Mouse (Mus musculus) midbrain, embryonic 14.5 days (tissue): ENCODE measurements at regions not wholly inside any gene's neighbourhood (a gene's known extent, or its start where the extent isn't known, plus 50 kb on each side); places are given as distances from the start of the nearest gene placed in this dataset.
A peak's percentile ranks its signal among the peaks of the same experiment; 100 is the strongest.

Source experiments
- ATAC-seq: fragments of 200-750 bp; cut with Nextera tagmentation; 2 replicates; pipeline ENCODE4 v1.8.0; 2017; ENCODE audit warnings: moderate number of reproducible peaks, moderate library complexity; ENCODE audit not compliant: low FRiP score, low TSS enrichment
- DNase-seq: peaks from one replicate; pipeline ENCODE4 v3.0.0-alpha.2; 2015
- H3K27ac ChIP-seq: fragments of 300-500 bp; sonication (generic); replicated peaks from 2 replicates; pipeline ENCODE4 v1.5.1; 2014; ENCODE audit warnings: mild to moderate bottlenecking, low read depth, low read length, moderate library complexity
- H3K27me3 ChIP-seq: fragments of 300-500 bp; sonication (generic); 2 replicates; pipeline ENCODE4 v1.6.1; 2014; ENCODE audit warnings: low read length, control low read depth, mixed read lengths; ENCODE audit not compliant: control insufficient read depth, insufficient read depth
- H3K36me3 ChIP-seq: fragments of 300-500 bp; sonication (generic); 2 replicates; pipeline ENCODE4 v1.6.1; 2014; ENCODE audit warnings: low read length, control low read depth; ENCODE audit not compliant: control insufficient read depth, insufficient read depth
- H3K4me1 ChIP-seq: fragments of 300-500 bp; sonication (generic); 2 replicates; pipeline ENCODE4 v1.6.1; 2014; ENCODE audit warnings: mild to moderate bottlenecking, antibody characterized with exemption, low read length, control low read depth; ENCODE audit not compliant: control insufficient read depth, insufficient read depth
- H3K4me2 ChIP-seq: fragments of 300-500 bp; sonication (generic); 2 replicates; pipeline ENCODE4 v1.6.1; 2014; ENCODE audit warnings: mild to moderate bottlenecking, low read length, moderate library complexity
- H3K4me3 ChIP-seq: fragments of 300-500 bp; sonication (generic); replicated peaks from 2 replicates; pipeline ENCODE4 v1.5.1; 2014; ENCODE audit warnings: low read depth, low read length
- H3K9ac ChIP-seq: fragments of 300-500 bp; sonication (generic); replicated peaks from 2 replicates; pipeline ENCODE4 v1.6.1; 2014; ENCODE audit warnings: mild to moderate bottlenecking, low read length, moderate library complexity
- H3K9me3 ChIP-seq: fragments of 300-500 bp; sonication (generic); 2 replicates; pipeline ENCODE4 v1.6.1; 2016; ENCODE audit warnings: low read length, control low read depth, mixed read lengths; ENCODE audit not compliant: control insufficient read depth
- WGBS: fragments of 180-500 bp; shearing (Covaris S2); extraction: QIAGEN DNeasy Blood & Tissue Kit; methylation state at CpG from one replicate; pipeline ENCODE4 v1.1.7; 2014; 5-methylcytosine and 5-hydroxymethylcytosine counted together

DNA sequence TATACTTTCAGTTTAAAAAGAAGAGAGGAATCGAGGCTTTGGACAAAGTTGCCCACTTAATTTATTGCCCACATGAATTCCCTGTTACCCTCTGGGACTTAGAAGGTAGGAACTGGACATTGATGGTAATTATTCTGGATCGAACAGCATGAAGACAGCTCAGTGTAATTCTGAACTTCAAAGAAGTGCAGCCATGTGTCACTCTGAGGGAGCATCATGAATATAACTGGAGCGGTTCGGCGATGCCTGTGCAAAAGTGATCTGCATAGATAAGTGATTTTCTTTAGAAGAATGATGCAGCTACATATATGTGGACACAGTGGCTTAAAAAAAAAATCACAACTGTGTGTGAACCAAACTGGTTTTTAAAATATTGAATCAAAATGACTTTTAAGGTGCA lies 449.5 kb downstream of the Rapgef2 start:
- Histone ChIP-seq H3K27me3 (no peaks in the 10 kb centered on the region), H3K9ac (no peak overlapping the region), H3K27ac (no peak overlapping the region), H3K4me1 (no peaks in the 10 kb centered on the region), H3K36me3 (no peaks in the 10 kb centered on the region), H3K9me3 (no peaks in the 10 kb centered on the region), H3K4me3 (no peak overlapping the region), H3K4me2 (no peak overlapping the region)
- 28% methylated on average over 5 of the region's 5 CpGs for WGBS
- DNase-seq (peak; percentile 32), ATAC-seq (peak; percentile 46; the same call in 1 of the 2 replicates)

DNA sequence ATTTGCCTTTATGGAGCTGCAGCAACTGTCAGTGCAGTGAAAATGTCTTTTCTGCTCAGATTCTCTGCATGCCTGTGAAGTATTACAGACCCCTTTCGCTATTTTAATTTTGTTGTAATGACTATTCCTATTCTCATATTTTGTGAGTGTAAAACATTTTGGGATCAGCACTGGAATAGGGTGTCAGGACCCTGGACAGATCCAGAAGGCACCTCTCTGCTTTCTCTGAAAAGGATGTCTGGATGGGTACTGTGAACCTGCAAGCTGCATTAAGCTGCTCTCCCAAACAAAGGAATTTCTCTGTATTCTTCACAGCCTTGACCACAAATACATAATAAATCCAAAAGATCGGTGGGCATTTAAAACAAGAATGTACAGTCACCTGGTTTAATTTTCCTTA lies 460.8 kb downstream of the Rapgef2 start:
- H3K9me3 ChIP-seq = no peaks in the 10 kb centered on the region
- 55% methylated on average over 2 of the region's 2 CpGs for WGBS
- H3K36me3 ChIP-seq = no peaks in the 10 kb centered on the region
- ATAC-seq (no peak), DNase-seq (no peak)
- H3K4me2 ChIP-seq = no peak overlapping the region
- no peak overlapping the region for H3K9ac ChIP-seq
- H3K27ac ChIP-seq = no peak overlapping the region
- no peaks in the 10 kb centered on the region for H3K27me3 ChIP-seq
- no peak overlapping the region for H3K4me3 ChIP-seq
- H3K4me1 ChIP-seq = no peaks in the 10 kb centered on the region

DNA sequence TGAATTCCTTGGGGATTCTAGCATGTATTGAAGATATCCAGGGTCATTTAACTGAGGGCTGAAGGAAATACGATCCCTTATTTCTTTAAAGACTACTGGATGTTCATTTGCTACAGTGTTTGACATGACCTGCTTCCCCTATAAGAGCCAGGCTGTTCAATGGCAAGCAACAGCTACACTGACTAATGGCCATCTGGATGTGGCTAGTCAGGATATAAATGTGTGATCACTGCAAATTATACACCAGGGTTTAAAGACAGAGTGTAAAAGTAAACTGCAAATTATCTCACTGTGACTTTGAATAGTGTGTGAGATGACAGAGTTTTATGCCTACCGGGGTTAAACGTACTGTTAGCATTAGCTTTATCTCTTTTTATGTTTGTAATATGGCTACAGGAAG lies 473.9 kb downstream of the Rapgef2 start:
- Histone ChIP-seq H3K9ac (no peak overlapping the region), H3K36me3 (no peaks in the 10 kb centered on the region), H3K4me3 (no peak overlapping the region), H3K4me1 (no peaks in the 10 kb centered on the region), H3K27me3 (no peaks in the 10 kb centered on the region), H3K4me2 (no peak overlapping the region), H3K9me3 (no peaks in the 10 kb centered on the region), H3K27ac (no peak overlapping the region)
- WGBS = 92% methylated on average over 3 of the region's 3 CpGs
- ATAC-seq (no peak), DNase-seq (no peak)

DNA sequence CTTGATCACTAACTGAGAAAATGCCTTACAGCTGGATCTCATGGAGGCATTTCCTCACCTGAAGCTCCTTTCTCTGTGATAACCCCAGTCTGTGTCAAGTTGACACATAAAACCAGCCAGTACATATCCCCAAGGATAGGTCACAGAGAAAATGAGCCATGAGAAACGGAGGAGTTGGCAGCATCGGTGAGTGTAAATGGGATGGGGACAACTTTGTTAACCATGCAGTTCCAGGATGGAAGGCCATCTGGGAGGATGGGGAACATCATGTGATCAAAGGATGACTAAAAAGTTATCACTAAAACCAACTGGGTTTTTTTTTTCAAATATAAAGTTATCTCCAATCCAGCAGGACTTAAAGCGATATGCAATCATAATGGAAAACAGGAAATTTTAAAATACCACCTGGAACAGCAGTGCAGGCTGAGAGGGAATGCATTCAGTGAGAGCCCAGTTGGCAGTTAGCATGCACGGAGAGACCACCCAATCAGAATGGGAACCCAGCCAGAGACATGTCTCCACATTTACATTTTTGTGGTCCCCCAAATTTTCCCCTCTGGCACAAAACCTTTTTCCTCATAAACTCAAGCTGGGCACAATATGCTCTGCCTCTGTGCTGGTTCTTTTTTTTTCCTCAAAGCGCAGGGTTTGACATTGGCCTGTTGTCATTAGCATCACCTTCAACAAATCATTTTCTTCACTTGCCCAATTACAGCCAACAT lies 475.7 kb downstream of the Rapgef2 start:
- no peak overlapping the region for H3K4me3 ChIP-seq
- no peaks in the 10 kb centered on the region for H3K4me1 ChIP-seq
- H3K9me3 ChIP-seq = no peaks in the 10 kb centered on the region
- H3K27ac ChIP-seq = no peak overlapping the region
- no peak overlapping the region for H3K4me2 ChIP-seq
- no peak overlapping the region for H3K9ac ChIP-seq
- H3K36me3 ChIP-seq = no peaks in the 10 kb centered on the region
- DNase-seq = no peak
- WGBS = 91% methylated on average over 5 of the region's 5 CpGs
- ATAC-seq = no peak
- no peaks in the 10 kb centered on the region for H3K27me3 ChIP-seq

DNA sequence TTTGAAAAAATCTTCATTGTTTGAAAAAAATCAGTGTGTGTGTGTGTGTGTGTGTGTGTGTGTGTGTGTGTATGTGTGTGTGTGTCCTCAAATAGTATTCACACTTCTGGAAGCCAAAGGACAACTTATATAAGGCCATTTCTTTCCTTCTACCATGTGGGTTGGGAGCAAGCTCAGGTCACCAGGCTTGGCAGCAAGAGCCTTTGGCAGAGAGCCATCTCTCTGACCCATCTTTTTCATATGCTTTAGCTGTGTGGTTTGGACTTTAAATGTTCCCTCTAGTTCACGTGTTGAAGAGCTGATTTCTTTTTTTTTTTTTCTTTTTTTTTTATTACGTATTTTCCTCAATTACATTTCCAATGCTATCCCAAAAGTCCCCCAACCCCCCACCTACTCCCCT lies 483.1 kb downstream of the Rapgef2 start:
- ATAC-seq (no peak), DNase-seq (no peak)
- no peak overlapping the region for H3K4me3 ChIP-seq
- no peaks in the 10 kb centered on the region for H3K9me3 ChIP-seq
- H3K9ac ChIP-seq = no peak overlapping the region
- H3K4me1 ChIP-seq = no peaks in the 10 kb centered on the region
- 90% methylated on average over 2 of the region's 2 CpGs for WGBS
- H3K27ac ChIP-seq = no peak overlapping the region
- no peak overlapping the region for H3K4me2 ChIP-seq
- H3K27me3 ChIP-seq = no peaks in the 10 kb centered on the region
- no peaks in the 10 kb centered on the region for H3K36me3 ChIP-seq

DNA sequence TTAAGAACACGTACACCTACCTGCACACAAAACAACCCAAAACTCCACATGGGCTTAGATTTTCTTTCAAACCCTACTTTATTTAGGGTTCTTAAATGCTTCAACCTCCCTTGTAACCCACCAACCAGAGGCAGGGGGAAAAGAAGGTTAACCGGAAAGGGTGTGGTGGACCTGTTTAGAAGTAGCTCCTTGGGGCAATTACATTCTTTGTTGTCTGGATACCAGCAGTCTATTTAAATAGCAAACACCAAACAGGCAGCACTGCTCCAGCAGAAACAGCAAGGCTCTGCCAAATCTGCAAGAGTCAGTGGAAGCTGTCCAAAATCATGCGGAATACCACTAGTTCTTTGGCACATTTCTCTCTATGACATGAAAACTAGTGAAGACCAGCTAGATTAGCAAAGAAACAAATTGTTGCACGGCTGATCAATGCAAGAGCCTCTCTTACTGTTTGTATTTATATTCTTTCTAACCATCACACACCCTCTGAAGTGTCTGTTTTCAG lies 490.3 kb downstream of the Rapgef2 start:
- H3K27me3 ChIP-seq = no peaks in the 10 kb centered on the region
- no peaks in the 10 kb centered on the region for H3K9me3 ChIP-seq
- H3K27ac ChIP-seq = no peak overlapping the region
- 90% methylated on average over 4 of the region's 4 CpGs for WGBS
- no peak overlapping the region for H3K4me3 ChIP-seq
- H3K9ac ChIP-seq = no peak overlapping the region
- H3K4me1 ChIP-seq = no peaks in the 10 kb centered on the region
- H3K36me3 ChIP-seq = no peaks in the 10 kb centered on the region
- DNase-seq (no peak), ATAC-seq (no peak)
- no peak overlapping the region for H3K4me2 ChIP-seq

DNA sequence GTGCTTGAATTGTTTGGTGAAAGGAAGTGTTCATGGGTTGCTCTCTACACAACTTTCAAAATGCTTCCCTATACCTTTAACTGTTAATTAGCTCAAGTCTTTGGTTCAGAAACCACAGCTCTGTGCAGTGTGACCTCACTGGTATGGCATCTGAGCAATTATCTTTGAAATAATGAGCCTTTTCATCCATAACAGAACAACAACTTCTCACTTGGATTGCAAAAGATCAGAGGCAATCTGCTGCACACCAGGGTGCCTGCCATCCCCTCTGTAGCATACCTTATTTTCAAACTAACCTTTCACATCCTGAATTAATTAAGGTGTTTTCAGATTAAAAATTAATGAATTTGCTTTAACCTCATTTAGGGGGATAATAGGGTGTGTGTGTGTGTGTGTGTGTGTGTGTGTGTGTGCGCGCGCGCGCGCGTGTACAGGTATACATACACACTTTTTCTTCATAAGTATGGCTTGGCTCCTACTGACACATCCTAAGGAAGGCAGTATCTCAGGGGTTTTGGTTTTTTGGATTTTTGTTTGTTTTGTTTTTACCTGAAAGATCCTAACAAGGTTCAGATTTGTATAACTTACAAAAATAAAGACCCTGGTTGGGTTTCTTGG lies 493.8 kb downstream of the Rapgef2 start:
- no peak overlapping the region for H3K9ac ChIP-seq
- no peaks in the 10 kb centered on the region for H3K27me3 ChIP-seq
- no peaks in the 10 kb centered on the region for H3K9me3 ChIP-seq
- no peak overlapping the region for H3K27ac ChIP-seq
- H3K4me2 ChIP-seq = no peak overlapping the region
- peak; percentile 55 for ATAC-seq
- H3K36me3 ChIP-seq = no peaks in the 10 kb centered on the region
- 91% methylated on average over 7 of the region's 7 CpGs for WGBS
- peak; percentile 25 for DNase-seq
- no peak overlapping the region for H3K4me3 ChIP-seq
- H3K4me1 ChIP-seq = no peaks in the 10 kb centered on the region

DNA sequence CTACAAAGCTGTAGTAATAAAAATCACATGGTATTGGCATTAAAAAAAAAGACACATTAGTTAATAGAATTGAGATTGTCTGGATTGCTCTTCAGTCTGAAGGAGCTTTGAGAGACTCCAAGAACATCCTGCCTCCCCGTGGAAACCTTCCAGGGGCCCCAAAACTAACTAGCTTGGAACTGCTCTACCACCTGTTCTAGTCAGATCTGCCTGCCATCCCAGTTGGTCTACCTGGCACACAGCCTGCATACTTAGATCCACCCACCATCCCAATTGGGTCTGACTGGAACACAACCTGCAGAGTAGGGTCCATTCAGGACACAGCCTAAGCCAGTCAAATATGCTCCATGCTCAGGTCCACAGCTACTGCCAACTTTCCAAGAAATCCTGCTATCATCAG lies 503.6 kb downstream of the Rapgef2 start:
- no peaks in the 10 kb centered on the region for H3K36me3 ChIP-seq
- no peak overlapping the region for H3K27ac ChIP-seq
- no peak for ATAC-seq
- DNase-seq = no peak
- no peak overlapping the region for H3K9ac ChIP-seq
- H3K4me2 ChIP-seq = no peak overlapping the region
- H3K27me3 ChIP-seq = no peaks in the 10 kb centered on the region
- no peaks in the 10 kb centered on the region for H3K4me1 ChIP-seq
- no peaks in the 10 kb centered on the region for H3K9me3 ChIP-seq
- WGBS = 81% methylated on average over 1 of the region's 1 CpGs
- no peak overlapping the region for H3K4me3 ChIP-seq
